Mouse (Mus musculus) layer of hippocampus, postnatal 14 days (tissue): ENCODE measurements around the gene Tnrc6c. TPM values are rescaled to one million over a fixed set of nuclear protein-coding genes. Genes with fewer than 3 reads are reported as not detected.
A peak's percentile ranks its signal among the peaks of the same experiment; 100 is the strongest.
"Not testable (repeated sequence)": the region's sequence is repeated elsewhere in the genome, so short reads cannot be mapped to it uniquely, and the experiment has no call there.

ENCODE experiments used
- DNase-seq, 2 experiments: peaks; one replicate each; pipeline ENCODE4 v3.0.0; 2021 to 2022; ENCODE audit warnings: low spot score in 2 of 2, mixed read lengths in 1 of 2
- total RNA-seq, 2 experiments: library from RNA; stranded (reverse); gene quantifications; 2 replicates each; pipeline ENCODE4 v1.2.3; 2021

Gene Tnrc6c
- total RNA-seq, 2 experiments from 2014 or later, result 61.8 to 67.9 TPM

- not testable (repeated sequence) for DNase-seq
Observed at GRCm38 (mm10) chr11:117788481-117788880, 134.4 kb downstream of the Tnrc6c start.

- peak in 1 of 2 experiments; percentile 49 for DNase-seq
Observed at GRCm38 (mm10) chr11:117790286-117790685, 136.2 kb downstream of the Tnrc6c start.

GRCm38 (mm10) chr11:117790703-117791440, 136.8 kb downstream of the Tnrc6c start:
- DNase-seq, result no peak

- DNase-seq, result no peak
Observed at GRCm38 (mm10) chr11:117791441-117791761, 137.3 kb downstream of the Tnrc6c start.

DNA sequence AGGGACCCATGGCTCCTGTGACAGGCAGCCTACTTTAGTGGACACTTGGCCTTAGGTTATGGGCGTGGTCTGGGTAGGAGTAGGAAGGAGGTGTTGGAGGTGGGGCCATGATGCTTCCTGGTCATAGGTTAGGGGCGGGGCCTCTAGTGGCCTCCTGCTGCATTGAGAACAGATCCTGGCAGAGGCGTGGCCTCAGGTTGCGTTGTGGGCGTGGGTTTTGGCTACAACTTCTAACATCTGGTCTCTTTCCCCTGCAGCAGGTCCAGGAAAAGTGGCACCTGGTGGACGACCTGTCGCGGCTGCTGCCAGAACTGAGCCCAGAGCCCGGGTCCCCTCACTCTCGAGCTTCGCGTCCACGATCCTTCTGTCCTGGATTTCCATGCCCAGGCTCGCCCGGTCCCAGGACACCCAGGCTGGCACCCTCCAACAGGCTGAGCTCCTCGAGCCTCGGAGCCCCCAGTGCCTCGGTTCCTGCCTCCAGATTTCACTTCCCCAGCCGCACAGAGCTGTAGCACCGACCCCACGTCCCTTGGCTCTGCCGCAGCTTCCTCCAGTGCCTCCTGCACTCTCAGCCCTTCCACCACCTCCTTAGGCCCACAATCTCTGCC, 138.3 kb downstream of the Tnrc6c start:
- no peak for DNase-seq

GRCm38 (mm10) chr11:117794035-117794551, 140.0 kb downstream of the Tnrc6c start:
- DNase-seq, result no peak

DNA sequence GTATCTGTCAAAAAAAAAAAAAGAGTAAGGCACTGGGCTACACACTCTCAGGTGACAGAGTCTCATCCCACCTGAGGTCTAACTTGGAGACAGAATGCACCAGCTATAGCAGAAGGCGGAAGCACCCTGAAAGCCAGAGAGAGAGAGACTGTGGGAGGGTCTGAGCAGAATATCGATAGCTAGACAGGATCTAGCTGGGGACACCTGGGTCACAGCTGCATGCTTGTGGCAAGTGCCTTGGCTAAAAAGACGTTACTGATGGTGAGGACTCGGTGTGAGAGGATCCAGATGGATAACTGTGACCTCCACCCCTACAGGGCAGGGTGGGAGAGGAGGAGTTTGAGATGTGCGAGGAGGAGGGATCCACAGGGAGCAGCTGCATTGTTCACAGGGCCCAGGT, 142.9 kb downstream of the Tnrc6c start:
- no peak for DNase-seq

- DNase-seq, result no peak
Observed at GRCm38 (mm10) chr11:117797511-117798159, 143.5 kb downstream of the Tnrc6c start, which contains the start of gene 6030468B19Rik. Gene 6030468B19Rik, plus strand, starts transcription at chr11:117797660.

DNA sequence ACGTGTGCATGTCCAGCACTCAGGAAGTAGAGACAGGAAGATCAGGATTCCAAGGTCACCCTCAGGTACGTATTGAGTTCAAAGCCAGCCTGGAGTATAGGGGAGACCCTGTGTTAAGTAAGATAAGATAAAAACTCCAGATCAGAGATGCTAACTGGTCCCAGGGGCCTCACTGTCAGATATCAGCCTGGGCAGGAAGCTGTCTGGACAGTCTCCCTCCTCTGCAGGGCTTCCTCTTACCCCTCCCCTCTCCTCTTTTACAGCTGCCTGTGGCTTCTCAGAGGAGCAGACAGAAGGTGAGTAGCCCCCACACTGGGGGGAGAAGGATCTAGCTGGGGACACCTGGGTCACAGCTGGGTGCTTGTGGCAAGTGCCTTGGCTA, 144.1 kb downstream of the Tnrc6c start:
- DNase-seq, result no peak

- no peak for DNase-seq
Observed at GRCm38 (mm10) chr11:117799174-117799573, 145.1 kb downstream of the Tnrc6c start.

GRCm38 (mm10) chr11:117800038-117800437, 145.9 kb downstream of the Tnrc6c start:
- no peak for DNase-seq

DNA sequence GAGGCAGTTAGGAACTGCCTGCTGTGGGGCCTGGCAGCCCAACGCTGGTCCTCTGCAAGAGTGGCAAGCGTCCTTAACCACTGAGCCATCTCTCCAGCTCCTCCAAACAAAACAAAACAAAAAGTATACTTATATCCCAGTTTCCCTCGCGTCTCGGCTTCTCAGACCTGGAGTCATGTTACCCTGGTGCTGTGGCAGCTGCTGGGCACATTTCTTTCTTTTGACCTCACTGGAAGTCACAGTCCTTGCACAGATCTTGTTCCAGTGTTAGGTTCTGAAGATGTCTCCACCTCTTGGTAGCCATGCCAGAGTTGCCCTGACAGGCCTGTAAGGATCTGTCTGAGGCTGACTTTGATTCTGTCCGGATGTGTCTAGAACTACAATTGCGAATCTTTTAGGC, 147.6 kb downstream of the Tnrc6c start:
- no peak for DNase-seq

DNA sequence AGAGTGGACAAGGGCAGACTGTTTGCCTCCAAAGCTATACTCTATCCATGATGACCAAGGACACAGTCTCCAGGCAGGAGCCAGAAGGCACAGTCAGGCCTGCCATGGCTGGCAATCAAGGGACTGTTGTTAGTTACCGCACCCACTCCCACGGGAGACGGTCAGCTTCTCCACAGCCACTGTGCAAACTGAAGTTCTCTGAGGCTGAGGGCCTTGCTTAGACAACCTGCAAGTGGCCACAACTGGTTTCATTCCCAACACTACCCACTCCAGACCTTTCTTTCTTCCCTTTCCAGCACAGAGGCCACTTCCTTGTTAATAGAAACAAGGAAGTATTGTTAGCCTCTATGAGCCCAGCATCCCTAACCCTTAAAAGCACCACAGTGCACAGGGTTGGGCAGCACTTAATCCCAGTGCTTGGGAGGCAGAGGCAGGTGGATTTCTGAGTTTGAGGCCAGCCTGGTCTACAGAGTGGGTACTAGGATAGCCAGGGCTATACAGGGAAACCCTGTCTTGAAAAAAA, 149.1 kb downstream of the Tnrc6c start:
- DNase-seq, result no peak

DNA sequence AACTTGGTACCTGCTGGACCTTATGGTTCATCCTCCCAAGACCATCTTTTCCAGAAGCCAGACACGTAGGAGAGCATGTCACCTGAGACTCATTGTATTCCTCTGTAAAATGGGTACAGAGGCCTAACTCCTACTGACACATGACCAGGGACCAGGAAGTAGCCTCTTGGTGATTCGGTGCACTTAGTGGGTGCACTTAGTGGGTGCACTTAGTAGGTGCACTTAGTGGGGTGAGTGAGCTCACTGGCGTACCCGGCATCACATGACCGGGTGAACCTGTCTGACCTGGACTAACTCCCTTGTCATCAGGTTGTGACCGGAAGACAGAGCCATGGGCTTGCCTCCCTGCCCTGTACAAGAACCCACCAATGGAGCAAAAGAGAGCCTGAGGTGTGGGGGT, 152.7 kb downstream of the Tnrc6c start:
- no peak for DNase-seq

DNA sequence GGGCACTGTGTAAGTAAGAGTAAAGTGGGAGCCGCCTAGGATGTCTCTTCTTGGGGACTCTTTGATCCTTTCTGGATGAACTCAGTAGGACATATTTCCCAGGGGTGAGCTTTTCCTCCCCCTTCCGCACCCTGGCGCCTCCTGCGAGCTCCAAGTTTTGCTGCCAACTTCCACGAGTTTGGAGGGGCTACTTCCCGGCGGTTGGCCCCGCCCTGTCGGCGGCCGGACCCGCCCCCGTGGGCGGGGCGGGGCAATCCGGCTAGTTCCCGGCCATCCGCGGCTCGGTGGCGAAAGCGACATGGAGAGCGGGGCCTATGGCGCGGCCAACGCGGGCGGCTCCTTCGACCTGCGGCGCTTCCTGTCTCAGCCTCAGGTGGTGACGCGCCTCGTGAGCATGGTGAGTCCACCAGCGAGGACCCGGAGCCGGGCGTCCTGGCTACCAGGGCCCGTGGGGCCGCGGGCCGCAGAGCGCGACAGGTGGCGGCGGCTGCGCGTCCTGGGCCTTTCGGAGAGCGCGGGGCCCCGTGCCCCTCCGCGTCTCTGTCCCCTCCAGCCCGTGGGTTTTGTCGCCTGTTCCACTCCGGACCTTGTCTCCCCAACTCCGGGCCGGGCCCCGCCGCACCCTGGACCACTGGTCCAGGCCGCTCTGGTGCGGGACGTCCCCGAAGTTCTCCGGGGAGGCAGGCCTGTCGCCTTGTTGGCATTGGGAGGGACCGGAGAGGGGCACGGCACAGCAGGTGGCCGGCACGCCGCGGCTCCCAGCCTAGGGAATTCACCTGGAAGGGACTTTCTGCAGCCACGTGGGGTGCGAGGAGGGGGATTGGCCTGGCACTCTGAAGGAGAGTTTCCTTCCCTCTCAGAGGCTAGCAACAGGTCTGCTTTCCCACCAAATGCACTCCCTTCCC, 155.6 kb downstream of the Tnrc6c start, which contains the start of the genes Gm20708 and Syngr2:
Gm20708 (plus strand) TSS at position 262 of the 905 bp plus-strand sequence.
Syngr2 (plus strand) TSS at position 262 of the 905 bp plus-strand sequence.
- DNase-seq, result peak in 1 of 2 experiments; percentile 39

- DNase-seq, result peak; percentile 56 to 64
Observed at GRCm38 (mm10) chr11:117810401-117811046, 156.4 kb downstream of the Tnrc6c start.
